Mouse (Mus musculus): ENCODE results near the gene Igdcc3.
"Not testable (repeated sequence)": the region's sequence is repeated elsewhere in the genome, so short reads cannot be mapped to it uniquely, and the experiment has no call there.

Igdcc3 gene

DNA sequence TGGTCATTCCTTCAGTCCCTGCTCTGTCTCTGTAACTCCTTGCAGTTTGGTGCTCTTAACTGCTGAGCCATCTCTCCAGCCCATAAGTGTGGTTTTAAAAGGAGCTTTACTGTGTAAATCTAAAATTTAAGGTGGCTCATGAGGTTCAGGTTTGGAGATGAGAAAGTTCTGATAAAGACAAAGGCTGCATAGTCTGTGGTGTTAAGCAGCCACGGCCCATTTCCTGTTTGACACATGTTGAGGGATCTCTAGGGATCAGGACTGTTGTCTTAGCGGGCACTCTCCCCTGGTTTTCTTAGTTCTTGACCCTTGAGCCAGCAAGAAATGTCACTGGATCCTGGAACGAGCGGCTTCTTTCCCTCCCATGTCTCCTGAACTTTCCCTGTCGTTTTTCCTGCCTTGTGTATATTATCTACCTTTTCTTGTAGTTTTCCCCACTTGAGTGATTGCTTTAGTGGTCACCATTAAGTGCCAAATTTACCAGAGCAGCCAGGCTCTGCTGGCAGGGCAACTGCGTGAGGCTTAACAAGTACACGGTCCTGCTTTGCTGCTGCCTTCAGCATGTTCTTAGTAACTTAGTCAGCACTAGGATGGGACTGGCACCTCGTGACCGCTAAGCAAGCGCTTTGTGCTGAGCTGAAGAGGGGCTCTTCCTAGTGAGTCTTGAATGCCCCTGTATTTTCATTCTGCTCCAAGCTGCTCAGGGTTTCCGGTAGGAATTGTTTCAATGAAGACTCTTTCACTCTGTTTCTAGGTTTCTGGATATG lies 64.2 kb downstream of the Igdcc3 start:
- DNase-seq (ENCODE audit: low spot score) = no peak

DNA sequence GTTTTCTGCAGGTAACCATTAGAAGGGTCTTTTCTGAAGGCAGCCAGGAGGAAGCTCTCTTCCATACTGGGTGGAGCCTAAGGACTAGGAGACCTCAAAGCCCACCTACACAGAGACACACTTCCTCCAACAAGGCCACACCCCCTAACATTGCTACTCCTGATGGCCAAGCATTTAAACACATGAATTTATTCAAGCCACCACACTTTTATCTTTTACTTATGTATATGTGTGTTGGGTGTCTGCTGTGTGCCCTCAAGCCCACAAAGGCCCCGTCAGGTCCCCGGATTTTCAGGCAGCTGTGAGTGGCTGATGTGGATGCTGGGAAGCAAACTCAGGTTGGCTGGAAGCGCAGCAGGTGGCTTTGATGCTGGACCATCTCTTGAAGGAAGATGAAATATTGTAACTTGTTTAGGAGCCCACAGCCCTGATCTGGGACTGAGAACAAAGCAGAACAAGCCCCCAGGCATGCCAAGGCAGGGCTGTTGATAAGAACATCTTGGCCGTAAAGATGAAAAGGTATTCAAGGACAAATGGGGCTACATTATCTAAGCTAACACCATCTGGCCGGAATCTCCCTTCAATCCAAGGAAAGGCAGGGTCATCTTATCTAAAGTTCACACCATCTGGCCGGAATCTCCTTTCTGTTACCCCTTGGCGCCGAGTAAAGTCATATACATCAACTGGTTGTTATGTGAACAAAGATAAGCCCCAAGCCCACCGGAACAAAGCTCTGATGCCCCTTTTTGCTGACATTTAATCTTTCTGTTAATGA lies 66.2 kb downstream of the Igdcc3 start:
- DNase-seq (ENCODE audit: low spot score) = not testable (repeated sequence)

DNA sequence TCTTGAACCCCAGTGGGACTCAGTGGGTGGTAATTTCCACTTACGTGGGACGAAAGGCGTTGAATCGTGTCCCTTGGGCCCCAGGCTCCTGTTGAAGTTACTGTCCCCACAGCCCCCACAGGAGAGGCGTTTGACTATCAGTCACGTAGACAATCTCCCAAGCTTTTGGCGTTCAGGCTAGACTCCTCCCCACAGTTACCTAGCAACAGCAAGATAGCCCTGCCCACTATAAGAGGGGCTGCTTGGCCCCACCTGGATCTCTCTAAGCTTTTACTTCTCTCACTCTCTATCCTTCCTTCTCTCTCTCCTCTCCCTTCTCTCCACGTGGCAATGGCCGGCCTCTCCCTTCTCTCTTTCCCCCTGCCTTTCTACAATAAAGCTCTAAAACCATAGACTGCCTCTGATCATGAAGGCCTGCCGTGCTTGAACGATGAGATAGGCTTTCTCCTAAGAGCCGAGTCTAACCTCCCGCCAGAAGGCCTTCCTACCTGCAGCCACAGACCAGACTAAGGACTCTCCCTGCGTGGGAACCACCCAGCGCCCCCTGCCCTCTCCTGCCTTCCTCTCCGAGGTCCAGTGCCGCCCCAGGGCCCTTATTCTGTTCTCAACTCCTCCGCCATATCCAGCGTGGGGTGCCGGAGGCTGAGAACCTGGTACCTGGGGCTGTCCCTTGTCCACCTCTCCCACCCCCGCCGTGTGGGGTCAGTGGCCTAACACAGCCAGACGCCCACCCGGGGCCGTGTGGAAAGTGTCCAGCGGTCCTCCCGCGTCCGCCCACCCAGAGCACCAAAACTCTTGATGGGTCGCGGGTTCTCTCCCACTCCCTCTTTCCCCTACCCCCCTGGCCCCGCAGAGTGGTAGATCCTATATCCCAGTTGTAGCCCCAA lies 67.5 kb downstream of the Igdcc3 start:
- DNase-seq (ENCODE audit: low spot score) = no peak

DNA sequence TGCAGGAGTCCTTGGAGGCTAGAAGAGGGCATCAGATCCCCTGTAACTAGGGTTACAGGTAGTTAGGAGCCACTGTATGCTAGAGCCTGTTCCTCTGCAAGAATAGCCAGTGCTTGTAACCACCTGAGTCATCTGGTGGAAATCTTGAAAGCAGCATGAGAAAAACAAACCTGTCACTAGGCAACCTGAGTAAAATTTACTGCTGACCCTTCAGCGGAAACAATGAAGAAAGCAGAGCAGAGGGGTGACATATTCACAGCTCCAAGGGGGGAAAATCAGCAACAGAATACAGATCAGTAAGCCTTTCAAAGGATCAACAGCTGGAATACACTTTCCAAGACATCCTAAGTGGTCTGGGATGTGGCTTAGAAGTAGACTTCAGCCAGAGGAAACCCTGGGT lies 70.6 kb downstream of the Igdcc3 start:
- DNase-seq (ENCODE audit: low spot score) = no peak

DNA sequence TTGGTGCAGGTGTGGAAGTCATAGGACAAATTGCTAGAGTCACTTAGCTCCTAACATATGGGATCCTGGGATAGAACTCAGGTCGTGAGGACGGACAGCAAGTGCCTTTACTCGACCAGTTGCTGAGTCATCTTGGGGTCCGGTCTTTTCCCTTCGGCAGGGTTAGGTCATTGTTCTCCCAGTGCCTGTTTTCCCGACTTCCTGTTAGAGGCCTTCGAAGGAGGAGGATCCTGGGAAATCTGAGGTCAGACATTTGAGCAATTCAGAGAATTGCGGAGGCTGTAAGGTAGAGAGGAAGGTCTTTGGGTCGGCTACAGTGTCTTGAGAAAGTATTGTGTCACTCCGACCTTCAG lies 73.4 kb downstream of the Igdcc3 start:
- no peak for DNase-seq (ENCODE audit: low spot score)

DNA sequence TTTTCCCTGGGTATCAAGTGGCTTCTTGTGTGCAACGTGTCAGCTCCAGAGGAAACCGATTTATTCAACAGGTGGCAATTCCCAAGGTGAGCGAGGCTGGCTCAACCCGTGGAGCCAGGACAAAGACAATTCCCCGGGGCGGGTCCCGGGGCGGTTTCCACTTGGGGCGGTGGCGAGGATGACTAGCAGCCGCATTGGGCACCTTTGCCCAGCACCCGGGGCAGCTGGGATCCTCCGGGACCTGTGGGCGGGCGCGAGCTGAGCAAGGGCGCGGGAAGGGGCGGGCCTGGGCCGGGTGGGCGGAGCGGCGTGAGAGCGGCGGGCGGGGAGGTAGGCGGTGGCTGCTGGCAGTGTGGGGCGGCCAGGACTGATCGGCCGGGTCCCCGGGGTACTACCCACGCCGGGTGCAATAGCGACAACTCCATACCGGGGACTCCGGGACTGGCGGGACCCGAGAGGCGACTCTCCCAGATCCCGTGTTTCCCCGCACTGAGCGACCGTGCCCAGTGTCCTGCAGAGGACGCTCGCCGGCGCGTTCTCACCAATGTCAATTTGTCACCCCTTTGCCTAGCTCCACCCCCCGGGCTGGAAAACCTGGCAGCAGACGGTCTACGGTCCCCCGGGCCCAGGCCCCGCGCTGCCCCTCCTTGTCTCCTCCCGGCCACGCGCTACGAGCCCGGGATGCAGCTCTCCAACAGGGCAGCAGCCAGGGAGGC lies 73.9 kb downstream of the Igdcc3 start:
- DNase-seq (ENCODE audit: low spot score) = peak; percentile 65

DNA sequence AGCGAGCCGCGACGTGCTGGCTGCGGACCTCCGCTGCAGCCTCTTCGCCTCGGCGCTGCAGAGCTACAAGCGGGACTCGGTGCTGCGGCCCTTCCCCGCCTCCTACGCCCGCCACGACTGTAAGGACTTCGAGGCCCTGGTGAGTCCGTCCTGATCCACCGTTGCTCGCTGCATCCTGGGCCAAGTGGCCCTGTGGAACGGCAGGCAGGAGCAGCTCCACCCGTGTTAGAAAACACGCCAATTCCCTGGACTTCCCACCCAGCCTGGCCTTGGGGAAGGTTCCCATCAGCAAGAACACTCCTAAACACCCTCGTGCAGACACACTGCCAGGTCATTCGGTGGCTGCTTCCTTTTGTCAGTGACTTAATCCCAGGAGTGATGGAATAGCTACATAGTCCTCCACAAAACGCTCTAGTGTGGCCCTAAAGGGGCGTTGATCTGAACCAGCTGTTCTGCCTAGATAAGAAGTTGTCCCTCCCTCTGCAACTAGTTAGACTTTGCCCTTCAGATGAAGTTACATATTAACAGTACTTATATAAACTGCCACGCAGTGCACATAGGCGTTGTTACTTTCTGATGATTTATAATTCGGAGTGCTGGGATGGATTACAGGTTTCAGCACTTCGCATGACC lies 74.6 kb downstream of the Igdcc3 start:
- no peak for DNase-seq (ENCODE audit: low spot score)

DNA sequence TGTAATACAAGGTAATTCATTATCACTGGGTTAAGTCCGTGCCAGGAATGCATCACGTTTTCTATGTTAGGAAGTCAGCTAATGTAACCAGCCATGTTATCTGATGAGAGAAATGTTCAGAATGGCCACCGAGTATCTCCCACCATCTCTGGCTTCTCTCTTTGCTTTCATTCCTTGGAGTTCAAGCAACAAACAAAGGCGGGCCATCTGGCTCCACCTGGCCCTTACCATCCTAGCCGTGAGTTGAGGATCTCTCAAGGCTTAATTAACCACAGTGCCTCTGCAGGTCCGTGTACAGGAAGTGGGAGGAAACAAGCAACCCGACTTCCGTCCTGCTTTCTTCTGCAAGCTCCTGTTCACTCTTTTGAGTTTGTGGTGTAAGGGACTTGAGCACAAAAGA lies 76.0 kb downstream of the Igdcc3 start:
- peak; percentile 53 for DNase-seq (ENCODE audit: low spot score)

DNA sequence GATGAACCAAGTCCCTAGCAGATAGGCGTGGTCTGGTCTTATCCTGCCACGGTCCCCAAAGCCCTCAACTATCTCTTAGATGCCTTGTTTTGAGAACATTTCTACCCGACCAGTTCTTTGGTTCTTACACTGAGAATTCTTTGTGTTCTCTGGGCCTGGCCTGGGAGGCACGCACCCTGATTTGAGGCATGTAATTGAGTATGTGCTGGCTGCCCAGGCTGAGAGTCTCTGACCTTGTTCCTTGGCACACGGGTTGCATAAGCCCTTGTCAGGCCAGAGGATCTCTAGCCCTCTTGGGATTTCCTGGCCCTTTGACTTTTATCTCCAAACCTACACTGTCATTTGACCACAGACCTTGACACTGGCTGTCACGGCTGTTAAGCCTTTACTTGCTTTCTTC lies 76.7 kb downstream of the Igdcc3 start:
- DNase-seq (ENCODE audit: low spot score) = no peak

DNA sequence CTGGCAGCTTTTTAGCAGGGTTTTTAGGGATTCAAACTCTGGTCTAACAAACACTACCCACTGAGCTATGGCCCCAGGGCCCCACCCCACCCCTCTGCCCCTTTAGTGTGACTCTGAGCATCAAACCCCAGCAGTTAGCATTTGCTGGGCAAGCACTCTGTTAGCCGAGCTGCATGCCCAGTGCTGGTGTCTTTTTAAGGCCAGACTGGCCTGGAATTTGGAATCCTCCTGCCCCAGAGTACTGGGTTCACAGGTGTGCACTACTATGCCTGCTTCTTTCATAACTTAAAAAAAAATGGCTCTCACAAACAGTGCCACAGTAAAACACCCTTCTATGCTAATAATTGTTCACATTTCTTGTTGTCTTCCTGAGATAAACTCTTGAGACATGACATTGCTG lies 77.9 kb downstream of the Igdcc3 start:
- no peak for DNase-seq (ENCODE audit: low spot score)

DNA sequence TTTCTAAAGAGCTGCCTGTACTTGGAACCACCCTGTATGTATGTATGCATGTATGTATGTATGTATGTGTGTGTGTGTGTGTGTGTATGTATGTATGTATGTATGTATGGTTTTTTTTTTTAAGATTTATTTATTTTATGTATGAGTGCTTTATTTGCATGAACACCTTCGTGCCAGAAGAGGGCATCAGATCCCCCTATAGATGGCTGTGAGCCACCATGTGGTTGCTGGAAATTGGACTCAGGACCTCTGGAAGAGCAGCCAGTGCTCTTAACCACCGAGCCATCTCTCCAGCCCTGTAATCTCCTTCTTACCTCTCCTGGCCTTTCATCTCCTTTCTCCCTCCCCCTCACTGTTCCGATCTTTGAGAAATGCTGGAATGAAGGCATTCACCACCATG lies 79.4 kb downstream of the Igdcc3 start:
- not testable (repeated sequence) for DNase-seq (ENCODE audit: low spot score)

DNA sequence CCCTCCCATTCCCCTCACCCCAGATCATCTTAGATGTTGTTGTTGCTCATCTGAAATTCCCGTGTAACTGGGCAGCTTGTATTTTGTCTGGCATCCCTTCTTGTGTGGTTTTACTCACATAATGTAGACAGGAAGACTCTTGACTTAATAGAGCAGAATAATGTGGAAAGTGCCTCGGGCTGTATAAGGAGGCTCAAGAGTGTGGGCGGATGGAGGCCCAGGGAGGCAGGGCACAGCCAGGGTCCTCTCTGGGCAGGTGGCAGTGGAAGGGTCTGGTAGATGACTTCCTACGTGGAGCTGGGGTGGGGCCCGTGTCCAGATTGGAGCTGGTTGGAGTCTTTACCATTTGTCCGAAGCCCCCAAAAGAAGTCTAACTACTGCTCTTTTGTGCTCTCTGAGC lies 82.9 kb downstream of the Igdcc3 start:
- no peak for DNase-seq (ENCODE audit: low spot score)

DNA sequence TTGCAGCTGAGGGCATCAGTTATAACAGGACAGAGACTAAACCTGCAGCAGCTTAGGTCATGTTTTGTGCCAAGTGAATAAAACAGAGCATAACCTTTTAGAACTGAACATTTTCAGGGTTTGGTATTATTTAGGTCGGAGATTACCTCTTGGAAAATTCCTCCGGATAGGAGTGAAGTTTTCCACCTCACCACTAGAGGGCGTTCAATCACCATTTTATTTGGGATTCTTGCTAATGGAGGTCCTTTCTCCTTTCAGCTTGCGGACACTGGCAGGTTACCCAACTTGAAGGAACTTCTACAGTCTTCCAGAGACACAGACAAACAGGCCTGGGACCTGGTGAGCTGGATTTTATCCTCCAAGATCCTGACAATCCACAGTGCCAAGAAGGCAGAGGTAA lies 84.8 kb downstream of the Igdcc3 start:
- no peak for DNase-seq (ENCODE audit: low spot score)

DNA sequence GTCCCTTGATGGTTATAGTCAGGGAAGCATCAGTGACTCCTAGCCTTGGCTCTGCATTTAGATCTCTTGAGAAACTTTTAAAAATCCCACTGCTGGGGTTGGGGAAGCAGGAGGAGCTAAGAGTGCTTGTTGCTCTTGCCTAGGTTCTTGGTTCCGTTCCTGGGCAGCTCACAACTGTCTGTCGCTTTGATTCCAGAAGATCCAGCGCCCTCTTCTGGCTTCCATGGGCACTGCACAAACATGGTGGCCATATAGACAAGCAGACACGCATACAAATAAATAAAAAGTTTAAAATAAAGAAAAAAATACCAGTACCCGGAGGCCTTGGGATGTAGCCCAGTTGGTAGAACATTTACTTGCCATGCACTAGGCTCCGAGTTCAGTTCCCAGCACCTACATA lies 89.3 kb downstream of the Igdcc3 start:
- no peak for DNase-seq (ENCODE audit: low spot score)

DNA sequence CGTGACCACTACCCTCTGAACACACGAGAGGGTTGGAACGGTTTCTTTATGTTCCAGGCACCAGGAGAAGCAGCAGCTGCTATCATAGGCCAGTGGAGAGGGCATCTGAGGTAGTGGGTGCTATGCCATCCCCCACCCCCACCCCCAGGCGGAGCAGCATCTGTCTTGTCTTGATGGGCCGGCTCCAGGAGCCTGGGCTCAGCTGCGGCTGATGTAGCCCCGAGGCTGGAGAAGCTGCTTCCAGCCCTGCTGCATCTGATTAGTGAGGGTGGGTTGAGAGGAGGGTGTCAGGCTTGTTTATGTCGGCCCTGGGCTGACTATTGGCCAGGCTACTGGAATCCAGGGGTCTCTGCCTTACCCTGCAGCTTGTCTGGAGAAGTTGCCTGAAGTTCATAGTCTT lies 90.3 kb downstream of the Igdcc3 start:
- no peak for DNase-seq (ENCODE audit: low spot score)

DNA sequence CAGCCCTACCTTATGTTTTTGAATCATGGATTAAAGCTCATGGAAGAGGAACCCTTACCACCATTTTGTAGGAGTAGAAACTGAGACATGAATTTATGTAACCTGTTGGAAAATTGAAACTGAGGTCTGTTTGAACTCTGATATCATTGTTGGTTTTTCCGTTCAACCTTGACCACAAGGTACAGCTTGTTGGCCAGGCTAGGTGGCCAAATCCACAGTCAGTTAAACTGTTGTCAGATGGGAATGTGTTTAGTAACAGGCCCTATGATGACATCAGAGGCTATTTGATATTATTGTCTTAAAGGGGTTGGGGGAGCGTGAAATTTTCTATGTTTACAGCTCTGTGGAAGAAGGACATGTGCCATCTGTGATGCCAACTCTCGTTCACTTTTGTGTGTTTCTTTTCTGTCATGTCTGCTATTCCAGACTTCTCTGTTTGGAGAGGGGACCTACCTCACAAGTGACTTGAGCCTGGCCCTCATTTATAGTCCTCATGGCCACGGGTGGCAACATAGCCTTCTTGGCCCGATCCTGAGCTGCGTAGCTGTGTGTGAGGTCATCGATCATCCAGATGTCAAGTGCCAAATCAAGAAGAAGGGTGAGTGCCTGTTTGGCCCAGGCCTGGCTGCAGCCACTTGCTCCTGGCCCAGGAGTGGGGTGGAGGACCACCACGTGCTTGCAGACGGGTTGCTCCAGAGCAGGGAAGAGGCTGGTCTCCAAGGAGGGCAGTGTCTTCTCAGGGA lies 92.4 kb downstream of the Igdcc3 start:
- no peak for DNase-seq (ENCODE audit: low spot score)

DNA sequence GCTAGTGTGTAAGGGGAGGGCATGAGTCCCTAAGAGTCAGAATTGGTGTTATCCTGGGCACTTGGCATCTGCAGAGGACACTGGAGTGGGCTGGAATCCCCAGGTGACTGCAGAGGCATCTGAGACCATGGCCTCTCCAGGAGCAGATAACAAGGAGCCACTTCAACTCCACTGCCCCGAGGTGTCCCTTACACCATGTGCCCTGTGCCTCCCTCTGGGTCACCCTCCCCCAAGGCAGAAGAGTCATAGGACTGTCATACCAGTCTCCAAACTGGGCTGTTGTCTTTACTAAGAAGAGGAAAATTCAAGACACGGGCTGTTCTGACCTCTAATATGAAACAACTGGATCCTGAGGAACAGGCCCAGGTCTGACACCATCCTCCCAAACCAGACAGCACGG lies 93.7 kb downstream of the Igdcc3 start:
- DNase-seq (ENCODE audit: low spot score) = no peak
